Mouse (Mus musculus): ENCODE data around the gene Prickle4. TPM values are rescaled to one million over a fixed set of nuclear protein-coding genes. Genes with fewer than 3 reads are reported as not detected.

Prickle4 gene
- total RNA-seq (2023), result not detected

DNA sequence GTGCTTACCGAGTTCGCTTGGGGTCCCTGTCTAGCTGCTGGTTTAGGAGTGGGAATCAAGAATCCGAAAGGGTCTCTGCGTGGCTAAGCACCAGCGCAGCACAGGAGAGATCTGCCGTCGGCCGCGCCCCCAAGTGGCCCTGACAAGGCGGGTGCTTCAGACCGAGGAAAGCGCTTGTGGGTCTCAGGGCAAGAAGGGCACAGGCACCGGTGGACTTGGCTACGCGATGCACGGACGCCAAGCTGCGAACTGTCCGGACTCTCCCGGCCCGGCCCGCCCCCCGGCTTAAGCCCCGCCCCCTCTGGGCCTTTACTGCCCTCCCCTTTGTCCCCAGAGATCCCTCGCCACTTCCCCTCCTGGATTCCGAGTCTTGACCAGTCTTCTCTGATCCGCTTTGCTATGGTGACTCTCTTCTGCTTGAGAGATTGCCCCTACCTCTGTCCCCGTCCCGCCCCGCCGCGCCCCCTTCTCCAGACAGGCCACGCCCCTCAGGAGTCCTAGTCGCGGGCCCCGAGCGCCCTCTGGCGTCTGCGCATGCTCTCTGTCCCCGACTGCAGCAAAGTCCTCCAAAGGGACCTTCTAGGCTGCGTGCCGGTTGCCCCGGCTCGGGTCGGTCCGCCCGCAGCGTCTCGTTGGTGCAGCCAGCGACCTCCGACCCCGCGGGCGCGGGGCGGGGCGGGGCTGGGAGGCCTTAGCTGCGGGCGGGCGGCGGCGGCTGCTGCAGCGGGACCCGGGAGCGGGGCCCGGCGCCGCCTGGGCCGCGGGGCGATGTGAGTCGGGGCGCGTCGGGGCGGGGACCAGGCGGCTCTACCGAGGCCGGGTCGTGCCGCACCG is at the start of gene Prickle4:
TSS of gene Prickle4 (minus strand) at position 234 of the 834 bp plus-strand sequence.

DNA sequence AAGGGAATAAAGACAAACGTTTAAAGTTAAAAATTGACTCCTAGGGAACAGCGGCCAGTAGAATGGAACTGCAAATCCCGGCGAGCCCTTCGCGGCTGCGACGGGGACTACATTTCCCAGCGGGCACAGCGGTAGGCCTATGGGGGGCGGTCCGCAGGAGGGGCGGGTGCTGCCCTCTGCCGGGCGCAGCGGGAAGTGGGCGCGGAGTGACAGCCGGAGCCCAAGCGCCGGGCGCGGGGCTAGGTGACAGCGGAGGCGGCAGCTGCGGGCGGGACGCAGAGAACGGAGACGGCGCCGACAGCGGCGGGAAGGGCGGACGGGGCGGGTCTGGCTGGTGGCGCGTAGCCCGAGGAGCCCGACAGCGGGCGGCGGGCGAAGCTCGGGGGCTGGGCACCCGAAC is 42.3 kb upstream of the Prickle4 start, which contains the start of gene Tfeb:
TSS of gene Tfeb (plus strand) at position 175 of the 400 bp plus-strand sequence.

DNA sequence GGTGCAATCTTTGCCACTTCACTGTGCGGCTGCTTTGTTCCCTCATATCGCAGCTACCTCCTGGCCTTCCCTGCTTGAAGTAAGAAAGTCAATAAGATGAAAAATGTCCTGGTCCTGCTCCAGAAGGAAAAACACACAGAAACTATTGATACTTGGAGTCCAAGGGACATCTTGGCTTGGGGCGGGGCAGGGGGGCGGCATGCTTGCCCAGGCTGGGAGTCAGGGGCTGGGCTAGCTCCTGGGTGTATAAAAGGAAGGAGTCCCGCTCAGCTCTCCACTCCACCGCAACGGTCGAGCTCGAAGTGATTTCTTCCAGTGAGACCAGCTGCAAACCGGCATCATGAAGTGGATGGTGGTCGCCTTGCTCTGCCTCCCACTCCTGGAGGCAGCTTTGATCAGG is 32.0 kb upstream of the Prickle4 start, which contains the start of gene Pgc:
TSS of gene Pgc (plus strand) at position 277 of the 400 bp plus-strand sequence.

DNA sequence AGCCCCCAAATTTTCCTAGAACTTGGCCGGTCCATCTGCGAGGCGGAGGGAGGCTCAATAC is 264 bp downstream of the Prickle4 start, which contains the start of gene Gm21981:
TSS of gene Gm21981 (minus strand) at position 14 of the 61 bp plus-strand sequence.

DNA sequence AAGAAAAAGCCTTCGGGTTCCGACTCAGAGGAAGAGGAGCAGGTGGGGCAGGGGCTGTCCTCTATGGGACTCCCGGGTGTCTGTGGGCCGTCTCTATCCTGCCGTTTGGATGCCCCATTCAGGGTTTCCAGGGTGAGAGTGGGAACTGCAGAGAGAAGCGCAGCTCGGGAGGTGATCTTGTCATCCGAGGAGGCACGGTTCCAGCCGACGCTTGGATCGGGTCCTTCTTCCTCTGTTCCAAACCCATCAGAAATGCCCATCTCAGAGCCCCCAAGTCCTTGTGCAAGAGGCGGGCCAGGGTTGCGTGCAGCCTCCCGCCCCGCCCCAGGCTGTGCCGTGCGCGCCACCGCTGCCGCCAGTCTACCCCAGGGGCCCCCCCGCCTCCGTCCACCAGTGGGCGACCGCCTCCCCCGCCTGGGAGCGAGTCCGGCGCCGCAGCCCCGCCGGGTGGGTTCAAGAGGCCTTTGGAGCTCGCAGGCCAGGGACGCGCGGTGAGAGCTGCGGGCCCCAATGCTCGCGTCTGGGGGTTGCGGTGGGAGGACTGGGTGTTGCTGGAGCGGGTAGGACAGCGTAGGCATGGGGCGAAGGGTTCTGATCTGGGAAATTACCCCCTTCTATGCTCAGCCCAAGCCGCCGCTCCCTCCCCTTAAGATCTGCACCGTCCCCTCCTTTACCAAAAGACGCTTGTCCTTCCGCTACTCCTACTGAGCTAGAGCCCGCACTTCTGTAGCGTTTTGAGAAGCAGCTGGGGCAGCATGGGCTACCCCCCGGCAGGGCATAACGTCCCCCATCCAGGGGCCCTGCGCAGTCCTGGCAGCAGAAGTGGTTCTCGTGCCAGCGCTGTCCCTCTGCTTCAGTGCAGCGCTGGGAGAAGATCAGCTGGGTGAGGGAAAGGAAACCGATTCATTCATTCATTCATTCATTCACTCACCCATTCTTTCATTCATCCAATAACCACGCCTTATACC is 5.6 kb downstream of the Prickle4 start, which contains the start of gene Frs3:
TSS of gene Frs3 (plus strand) at position 423 of the 968 bp plus-strand sequence.

DNA sequence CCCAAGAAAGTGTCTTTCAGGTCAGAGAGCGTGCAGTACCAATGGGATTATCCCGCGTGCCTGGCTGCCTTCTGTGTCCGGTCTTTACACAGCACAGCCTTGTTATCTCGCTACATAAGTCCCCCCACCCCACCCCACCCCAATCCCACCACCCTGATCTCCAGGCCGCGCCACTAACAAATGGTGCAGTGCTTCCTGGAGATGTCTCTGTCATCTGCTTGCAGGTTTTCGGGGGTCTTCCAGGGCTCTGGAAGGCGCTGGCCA is 6.3 kb downstream of the Prickle4 start, which contains the start of gene Tomm6:
TSS of gene Tomm6 (minus strand) at position 43 of the 264 bp plus-strand sequence.

Other genes with a start within 250 kb of the Prickle4 start
- 10 to 100 TPM; 38.3 to 39.9 TPM for gene Taf8, start 192.4 kb downstream of the Prickle4 start, total RNA-seq (2023)
- 100 to 1,000 TPM; 452 to 530 TPM for gene Ccnd3, start 189.7 kb downstream of the Prickle4 start, total RNA-seq (2023)
- gene Bysl, start 83.2 kb downstream of the Prickle4 start, total RNA-seq (2023), result 10 to 100 TPM; 10.2 to 10.3 TPM
- gene Med20, start 83.2 kb downstream of the Prickle4 start, total RNA-seq (2023), result 10 to 100 TPM; 66.3 to 73.7 TPM
- gene Gm20517, start 83.1 kb downstream of the Prickle4 start, total RNA-seq (2023), result 1 to 10 TPM; 5.5 to 6.0 TPM
- gene Usp49, start 64.0 kb downstream of the Prickle4 start, total RNA-seq (2023), result 1 to 10 TPM; 5.4 to 8.4 TPM
- gene Tomm6, start 6.3 kb downstream of the Prickle4 start, total RNA-seq (2023), result 100 to 1,000 TPM; 139 to 156 TPM
- under 1 TPM; 0.18 to 0.89 TPM for gene Frs3, start 5.7 kb downstream of the Prickle4 start, total RNA-seq (2023)
- under 1 TPM; 0.15 to 0.40 TPM for gene Gm21981, start 281 bp downstream of the Prickle4 start, total RNA-seq (2023)
- gene Pgc, start 32.1 kb upstream of the Prickle4 start, total RNA-seq (2023), result not detected
- gene Tfeb, start 42.3 kb upstream of the Prickle4 start, total RNA-seq (2023), result 100 to 1,000 TPM in 1 of 2 experiments, 10 to 100 TPM in 1; 96.8 to 111 TPM
- gene Mdfi, start 140.0 kb upstream of the Prickle4 start, total RNA-seq (2023), result under 1 TPM in 1 of 2 experiments, not detected in 1; 0.82 TPM
- gene Foxp4, start 229.9 kb upstream of the Prickle4 start, total RNA-seq (2023), result 10 to 100 TPM in 1 of 2 experiments, 1 to 10 TPM in 1; 9.3 to 10.6 TPM